Mouse (Mus musculus) embryonic facial prominence, embryonic 11.5 days (tissue): ENCODE measurements around the gene Acot7. TPM values are rescaled to one million over a fixed set of nuclear protein-coding genes. Genes with fewer than 3 reads are reported as not detected.

Experiments used
- ATAC-seq: fragments of 200-750 bp; cut with Nextera tagmentation; replicated peaks from 2 replicates; pipeline ENCODE4 v1.8.0; 2017; ENCODE audit warnings: low read depth; ENCODE audit not compliant: insufficient number of reproducible peaks, low FRiP score, low TSS enrichment
- DNase-seq: peaks from one replicate; pipeline ENCODE4 v3.0.0-alpha.2; 2015; ENCODE audit warnings: low spot score
- H3K27ac ChIP-seq: fragments of 300-500 bp; sonication (generic); replicated peaks from 2 replicates; pipeline ENCODE4 v1.5.1; 2014; ENCODE audit warnings: mild to moderate bottlenecking, low read depth, low read length, control low read depth
- H3K27me3 ChIP-seq: fragments of 300-500 bp; sonication (generic); 2 replicates; pipeline ENCODE4 v1.6.1; 2014; ENCODE audit warnings: mild to moderate bottlenecking, low read length, moderate library complexity, mixed read lengths; ENCODE audit not compliant: control insufficient read depth, insufficient read depth
- H3K36me3 ChIP-seq: fragments of 300-500 bp; sonication (generic); replicated peaks from 2 replicates; pipeline ENCODE4 v1.6.1; 2014; ENCODE audit warnings: low read depth, mild to moderate bottlenecking, low read length, moderate library complexity, mixed read lengths; ENCODE audit not compliant: control insufficient read depth, insufficient read depth
- H3K4me1 ChIP-seq: fragments of 300-500 bp; sonication (generic); 2 replicates; pipeline ENCODE4 v1.6.1; 2014; ENCODE audit warnings: low read length, mixed read lengths; ENCODE audit not compliant: control insufficient read depth, insufficient read depth
- H3K4me2 ChIP-seq: fragments of 300-500 bp; sonication (generic); 2 replicates; pipeline ENCODE4 v1.6.1; 2014; ENCODE audit warnings: low read depth, mild to moderate bottlenecking, control low read depth, low read length, moderate library complexity
- H3K4me3 ChIP-seq: fragments of 300-500 bp; sonication (generic); 2 replicates; pipeline ENCODE4 v1.5.1; 2014; ENCODE audit warnings: low read depth, low read length, control low read depth
- H3K9ac ChIP-seq: fragments of 300-500 bp; sonication (generic); replicated peaks from 2 replicates; pipeline ENCODE4 v1.6.1; 2014; ENCODE audit warnings: mild to moderate bottlenecking, control low read depth, low read length
- H3K9me3 ChIP-seq: fragments of 300-500 bp; sonication (generic); replicated peaks from 2 replicates; pipeline ENCODE4 v1.6.1; 2016; ENCODE audit warnings: mild to moderate bottlenecking, low read length, inconsistent platforms, mixed read lengths; ENCODE audit not compliant: control insufficient read depth
- WGBS: fragments of 180-500 bp; shearing (Covaris S2); extraction: QIAGEN DNeasy Blood & Tissue Kit; methylation state at CpG from one replicate; pipeline ENCODE4 v1.1.7; 2014; 5-methylcytosine and 5-hydroxymethylcytosine counted together
- polyA plus RNA-seq: library from polyadenylated mRNA; unstranded; fragments of >200 nt; fragmentation: Nextera tagmentation; extraction: Ambion mirVana; gene quantifications from 2 replicates; pipeline ENCODE4 v1.2.1, GENCODE M21; 2014

Acot7 gene
- polyA plus RNA-seq = 47.5 and 54.9 TPM in 2 replicates

DNA sequence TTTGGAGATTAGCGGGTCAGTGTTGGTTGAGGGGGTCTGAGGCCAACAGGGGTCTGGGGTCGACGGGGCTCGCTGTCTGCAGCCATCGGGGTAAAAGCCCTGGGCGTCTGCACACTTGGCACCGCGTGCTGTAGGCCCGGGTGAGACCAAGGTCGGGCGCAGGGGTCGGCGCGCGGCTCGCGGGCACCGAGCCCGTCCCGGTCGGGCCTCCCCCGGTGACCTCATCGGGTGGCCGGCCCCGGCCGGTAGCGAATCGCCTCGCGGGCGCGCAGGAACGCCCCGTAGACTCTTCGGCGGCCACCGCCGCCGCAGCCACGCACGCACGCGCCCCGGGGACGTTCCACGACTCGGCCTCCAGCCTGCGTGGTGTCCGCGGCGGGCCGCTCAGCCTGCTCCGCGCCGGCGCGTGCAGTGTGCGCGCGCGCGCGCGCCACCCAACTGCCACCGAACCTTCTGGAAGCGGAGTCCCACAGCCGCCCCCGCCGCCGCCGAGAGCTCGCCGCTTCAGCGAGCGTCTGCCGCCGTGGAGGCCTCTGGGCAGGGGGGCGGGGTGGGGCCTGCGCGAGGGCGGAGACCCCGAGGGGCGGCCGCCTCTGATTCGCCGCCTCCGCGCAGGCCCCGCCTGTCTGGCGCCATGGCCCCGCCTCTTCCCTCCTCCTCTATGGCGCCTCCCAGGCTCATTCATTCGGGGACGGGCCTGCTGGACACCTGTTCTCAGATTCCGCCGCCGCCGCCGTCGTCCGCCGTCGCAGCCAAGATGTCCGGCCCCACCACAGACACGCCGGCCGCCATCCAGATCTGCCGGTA lies at the start of gene Acot7:
TSS of gene Acot7 (plus strand) at position 598 of the 807 bp plus-strand sequence.
- peak within 1 kb of the TSS; percentile 88 for H3K9ac ChIP-seq
- peak; percentile 93 for ATAC-seq

DNA sequence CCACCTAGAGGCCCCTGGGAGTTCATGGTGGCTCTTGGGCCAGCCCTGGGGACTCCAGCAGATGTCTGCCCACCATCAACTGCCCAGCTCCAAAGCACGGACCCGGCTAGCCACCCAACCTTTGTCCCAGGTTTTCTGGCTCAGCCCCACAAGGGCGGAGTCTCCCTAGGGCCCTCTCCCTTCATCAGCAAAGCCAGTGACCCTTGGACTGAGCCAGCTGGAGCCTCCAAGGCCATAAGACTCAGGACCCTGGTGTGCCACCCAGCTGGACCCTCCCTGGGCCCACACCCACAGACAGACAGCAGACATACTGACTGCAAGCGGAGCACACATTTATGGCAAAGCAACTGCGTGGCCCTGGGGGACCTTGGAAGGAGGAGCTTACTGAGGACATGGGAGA lies 49.1 kb upstream of the Acot7 start:
- Histone ChIP-seq H3K36me3 (no peaks in the 10 kb centered on the region), H3K9me3 (no peaks in the 10 kb centered on the region), H3K4me2 (no peak overlapping the region), H3K4me3 (no peak overlapping the region), H3K27ac (no peak overlapping the region), H3K4me1 (peaks cover 39% of the 10 kb centered on the region), H3K9ac (no peak overlapping the region), H3K27me3 (peaks cover 92% of the 10 kb centered on the region)
- WGBS = 64% methylated on average over 5 of the region's 5 CpGs
- DNase-seq (no peak), ATAC-seq (no peak)

More for the DNA sequence above, at the start of gene Acot7:
- Histone ChIP-seq H3K4me1 (peaks cover 5% of the 10 kb centered on the region; the same call in 1 of the 2 replicates), H3K27me3 (peaks cover 15% of the 10 kb centered on the region), H3K4me3 (peak within 1 kb of the TSS; percentile 67), H3K27ac (no peak within 1 kb of the TSS), H3K9me3 (no peaks in the 10 kb centered on the region), H3K4me2 (peak within 1 kb of the TSS; percentile 96), H3K36me3 (no peaks in the 10 kb centered on the region)
- peak; percentile 95 for DNase-seq
- under 1% methylated on average over 96 of the region's 108 CpGs for WGBS

- Histone ChIP-seq H3K36me3 (no peaks in the 10 kb centered on the region), H3K4me1 (peaks cover 39% of the 10 kb centered on the region), H3K4me2 (no peak overlapping the region; the same call in 1 of the 2 replicates), H3K27me3 (peaks cover 90% of the 10 kb centered on the region), H3K9ac (no peak overlapping the region), H3K4me3 (no peak overlapping the region), H3K9me3 (no peaks in the 10 kb centered on the region), H3K27ac (no peak overlapping the region)
- 13% methylated on average over 13 of the region's 13 CpGs for WGBS
- ATAC-seq (no peak), DNase-seq (no peak)
Measured at GRCm38 (mm10) chr4:152129395-152129930, 48.5 kb upstream of the Acot7 start.

DNA sequence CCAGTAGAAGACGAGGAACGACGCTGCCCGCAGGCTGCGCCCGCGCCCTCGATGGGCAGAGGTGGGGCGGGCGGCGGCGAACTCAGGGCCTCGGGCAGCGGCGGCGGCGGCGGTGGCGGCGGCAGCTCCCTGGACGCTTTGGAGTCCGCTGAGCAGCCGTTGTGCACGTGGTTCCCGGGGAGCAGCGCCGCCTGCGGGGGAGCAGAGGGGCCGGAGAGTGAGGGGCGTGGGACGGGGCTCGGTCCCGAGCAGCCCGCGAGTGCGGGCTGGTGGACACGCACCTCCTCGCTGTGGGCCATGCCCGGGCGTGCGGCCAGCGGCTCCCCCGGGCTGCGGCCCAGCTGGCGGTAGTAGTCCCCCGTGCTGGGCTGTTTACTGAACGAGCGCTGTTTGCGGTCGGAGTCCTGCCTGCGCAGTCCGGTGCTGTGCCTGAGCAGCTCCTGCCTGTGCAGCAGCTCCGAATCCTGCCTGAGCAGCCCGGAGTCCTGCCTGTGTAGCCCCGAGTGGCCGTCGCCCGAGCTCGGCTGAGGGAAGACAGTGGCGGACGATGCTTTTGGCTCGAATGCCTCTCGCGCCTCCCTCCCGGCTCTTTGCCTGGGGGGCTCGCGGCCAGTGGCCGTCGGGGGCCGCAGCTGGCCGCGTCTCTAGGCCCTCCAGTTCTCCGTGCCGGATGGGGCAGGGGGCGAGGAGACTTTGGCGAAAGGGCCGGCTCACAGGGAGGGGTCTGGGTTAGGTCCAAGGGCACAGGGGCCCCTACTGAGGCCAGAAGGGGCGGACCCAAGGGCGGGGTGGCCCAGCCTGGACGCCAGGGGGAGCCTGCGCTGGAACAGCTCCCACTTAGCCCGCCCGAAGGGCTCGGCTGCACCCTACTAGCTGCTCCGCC lies 46.9 kb upstream of the Acot7 start:
- ATAC-seq = peak; percentile 55
- Histone ChIP-seq H3K36me3 (no peaks in the 10 kb centered on the region), H3K4me3 (peak overlapping the region; percentile 34), H3K4me2 (peak overlapping the region; percentile 58), H3K27me3 (peaks cover 76% of the 10 kb centered on the region), H3K9me3 (no peaks in the 10 kb centered on the region), H3K4me1 (peaks cover 32% of the 10 kb centered on the region), H3K27ac (peak overlapping the region; percentile 20; the same call in 1 of the 2 replicates), H3K9ac (peak overlapping the region; percentile 44; the same call in 1 of the 2 replicates)
- under 1% methylated on average over 78 of the region's 85 CpGs for WGBS
- peak; percentile 65 for DNase-seq

DNA sequence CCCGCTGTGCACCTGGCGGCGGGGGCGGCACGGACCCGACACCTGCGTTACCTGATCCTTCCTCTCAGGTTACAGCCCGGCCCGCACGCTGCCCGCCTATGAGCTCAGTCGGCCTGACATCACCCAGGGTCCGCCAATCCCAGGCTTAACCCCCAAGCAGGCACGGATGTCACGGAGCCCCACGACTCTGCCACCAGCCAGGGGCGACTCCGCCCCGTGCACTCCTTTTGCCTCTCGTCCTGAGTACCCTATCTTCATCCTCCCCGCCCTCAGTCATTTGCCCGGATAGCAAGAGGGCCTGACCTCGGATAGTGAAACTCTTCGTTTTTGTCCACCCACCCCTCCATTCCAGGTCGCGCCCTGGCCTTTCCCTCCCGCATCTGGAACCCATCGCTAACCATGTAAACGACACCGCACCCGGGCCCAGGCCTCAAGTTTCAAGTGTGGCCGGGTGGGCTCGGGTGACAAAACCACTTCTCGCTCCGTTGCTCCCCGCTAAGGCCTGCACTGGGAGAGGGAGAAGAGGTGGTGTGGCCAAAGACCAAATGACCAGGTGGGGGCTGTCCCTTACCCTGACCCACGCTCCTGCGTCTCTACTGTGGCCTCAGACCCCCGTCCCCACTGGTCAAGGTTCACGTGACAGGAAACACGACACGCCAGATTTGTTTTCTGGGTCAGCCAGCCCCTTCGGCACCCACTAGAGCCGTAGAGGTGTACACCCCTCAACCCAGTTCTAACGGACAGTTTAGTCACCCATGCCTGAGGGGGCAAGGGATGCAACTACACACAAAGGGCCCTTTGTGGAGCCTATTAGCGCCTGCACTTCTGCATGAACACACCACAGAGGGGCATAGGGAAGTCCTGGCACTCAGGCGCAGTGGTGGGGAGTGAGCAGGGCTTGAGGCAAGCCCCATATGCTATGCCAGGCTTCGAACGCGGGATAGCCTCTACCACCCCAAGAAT lies 45.8 kb upstream of the Acot7 start:
- Histone ChIP-seq H3K27ac (no peak overlapping the region), H3K4me2 (peak overlapping the region; percentile 58), H3K36me3 (no peaks in the 10 kb centered on the region), H3K4me3 (peak overlapping the region; percentile 34), H3K9me3 (no peaks in the 10 kb centered on the region), H3K27me3 (peaks cover 65% of the 10 kb centered on the region), H3K9ac (no peak overlapping the region; the same call in 1 of the 2 replicates), H3K4me1 (peaks cover 24% of the 10 kb centered on the region)
- ATAC-seq (no peak), DNase-seq (peak; percentile 55)
- WGBS = 2% methylated on average over 50 of the region's 50 CpGs

GRCm38 (mm10) chr4:152132772-152133169 lies 45.2 kb upstream of the Acot7 start:
- Histone ChIP-seq H3K9me3 (no peaks in the 10 kb centered on the region), H3K27ac (no peak overlapping the region), H3K9ac (no peak overlapping the region), H3K4me2 (no peak overlapping the region), H3K36me3 (no peaks in the 10 kb centered on the region), H3K4me1 (peaks cover 24% of the 10 kb centered on the region), H3K4me3 (no peak overlapping the region), H3K27me3 (peaks cover 58% of the 10 kb centered on the region)
- 20% methylated on average over 10 of the region's 10 CpGs for WGBS
- ATAC-seq (no peak), DNase-seq (no peak)

DNA sequence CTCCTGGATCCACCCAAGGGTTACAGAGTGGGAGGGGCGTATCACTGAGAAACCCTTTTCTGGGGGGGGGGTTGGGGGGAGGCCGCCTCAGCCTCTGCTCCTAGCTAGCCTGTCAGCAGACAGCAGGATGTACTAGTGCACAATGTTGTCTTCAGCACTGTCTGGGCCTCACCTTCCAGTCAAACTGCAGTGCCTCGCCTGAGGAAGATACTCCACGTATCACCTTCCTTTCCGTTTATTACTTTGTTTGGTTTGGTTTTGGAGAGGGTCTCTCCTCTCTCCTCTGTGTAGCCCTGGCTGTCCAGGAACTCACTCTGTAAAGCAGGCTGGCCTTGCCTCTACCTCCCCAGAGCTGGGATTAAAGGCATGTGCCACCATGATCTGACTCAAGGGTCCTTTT lies 44.7 kb upstream of the Acot7 start:
- no peak overlapping the region for H3K9ac ChIP-seq

More for the DNA sequence above, 44.7 kb upstream of the Acot7 start:
- H3K36me3 ChIP-seq = no peaks in the 10 kb centered on the region
- no peak overlapping the region for H3K27ac ChIP-seq
- no peak for ATAC-seq
- peaks cover 55% of the 10 kb centered on the region for H3K27me3 ChIP-seq
- DNase-seq = no peak
- no peak overlapping the region for H3K4me3 ChIP-seq
- 47% methylated on average over 5 of the region's 5 CpGs for WGBS
- no peaks in the 10 kb centered on the region for H3K9me3 ChIP-seq
- peaks cover 24% of the 10 kb centered on the region for H3K4me1 ChIP-seq
- no peak overlapping the region for H3K4me2 ChIP-seq
